9 mouse cellular contexts compared by ENCODE assay signal in genomic region chr4:135270476-135270875, GRCm38 (mm10). TPM values are rescaled to one million over a fixed set of nuclear protein-coding genes. Genes with fewer than 3 reads are reported as not detected.
A peak's percentile ranks its signal among the peaks of the same experiment; 100 is the strongest.
DNase-seq lines count a peak whose midpoint lies in the region; ATAC-seq and TF ChIP-seq lines count a peak whose summit lies in the region.
"Had no signal": no experiment of that assay in that cellular context is flagged by ENCODE, and none has a peak within 500 bp of the region (broad histone marks: within the 10 kb centered on the region; RNA-seq: fewer than 3 reads in every experiment).

No protein-coding gene starts in this region.

- 22% methylated on average over 8 of the region's 8 CpGs for WGBS in heart, embryonic 15.5 days
- WGBS in bone marrow, adult 2 months: 59% methylated on average over 8 of the region's 8 CpGs
- 59% methylated on average over 8 of the region's 8 CpGs for WGBS in hindbrain, embryonic 13.5 days
- WGBS in midbrain, embryonic 11.5 days: 50% methylated on average over 8 of the region's 8 CpGs

- H3K36me3 ChIP-seq in heart, embryonic 15.5 days: no peaks in the 10 kb centered on the region
- H3K36me3 ChIP-seq in hindbrain, embryonic 13.5 days: no peaks in the 10 kb centered on the region
- no peaks in the 10 kb centered on the region for H3K36me3 ChIP-seq in midbrain, embryonic 11.5 days (ENCODE audit: control insufficient read depth, insufficient read depth, low read length)

- peak overlapping the region; percentile 98 for H3K9ac ChIP-seq in heart, embryonic 15.5 days
- peak overlapping the region; percentile 94 for H3K9ac ChIP-seq in hindbrain, embryonic 13.5 days
- H3K9ac ChIP-seq in midbrain, embryonic 11.5 days (ENCODE audit: low read length): peak overlapping the region; percentile 96

- no peak for ATAC-seq in heart, embryonic 15.5 days (replicated peaks; ENCODE audit: insufficient number of reproducible peaks, insufficient read depth, low FRiP score, low read depth)
- no peak for ATAC-seq in hindbrain, embryonic 13.5 days (ENCODE audit: low FRiP score)
- ATAC-seq in midbrain, embryonic 11.5 days (ENCODE audit: low FRiP score): no peak
- no peak for ATAC-seq in activated CD4-positive, CD25-positive, alpha-beta regulatory T cell, adult 4 months

- peaks cover 56% of the 10 kb centered on the region for H3K4me1 ChIP-seq in heart, embryonic 15.5 days (replicated peaks)
- peaks cover 4% of the 10 kb centered on the region; the same call in 1 of the 2 replicates for H3K4me1 ChIP-seq in bone marrow, adult 2 months (ENCODE audit: control insufficient read depth, insufficient read depth, low read length)
- H3K4me1 ChIP-seq in hindbrain, embryonic 13.5 days (replicated peaks): peaks cover 65% of the 10 kb centered on the region
- H3K4me1 ChIP-seq in midbrain, embryonic 11.5 days (ENCODE audit: control insufficient read depth, insufficient read depth, low read length): peaks cover 36% of the 10 kb centered on the region

- peak overlapping the region; percentile 99 for H3K27ac ChIP-seq in heart, embryonic 15.5 days
- H3K27ac ChIP-seq in bone marrow, adult 2 months (ENCODE audit: control insufficient read depth, insufficient read depth, low read depth, low read length, poor library complexity): no peak overlapping the region
- no peak overlapping the region for H3K27ac ChIP-seq in hindbrain, embryonic 13.5 days
- no peak overlapping the region for H3K27ac ChIP-seq in midbrain, embryonic 11.5 days (ENCODE audit: low read depth, low read length)

- TF ChIP-seq POLR2A in bone marrow, adult 2 months (IDR thresholded peaks at IDR 0.05; ENCODE audit: borderline replicate concordance, control insufficient read depth, low read depth, low read length): no peak

- intact Hi-C loops in heart, postnatal 36 days (cut with DNase I): no loop called here

- peak overlapping the region; percentile 63 for H3K4me2 ChIP-seq in heart, embryonic 15.5 days
- H3K4me2 ChIP-seq in hindbrain, embryonic 13.5 days: peak overlapping the region; percentile 80
- peak overlapping the region; percentile 58 for H3K4me2 ChIP-seq in midbrain, embryonic 11.5 days

- no peaks in the 10 kb centered on the region for H3K27me3 ChIP-seq in heart, embryonic 15.5 days
- H3K27me3 ChIP-seq in hindbrain, embryonic 13.5 days: peaks cover 18% of the 10 kb centered on the region
- peaks cover 11% of the 10 kb centered on the region for H3K27me3 ChIP-seq in midbrain, embryonic 11.5 days (ENCODE audit: control insufficient read depth, insufficient read depth, low read length)

- no peaks in the 10 kb centered on the region for H3K9me3 ChIP-seq in heart, embryonic 15.5 days (replicated peaks)
- no peaks in the 10 kb centered on the region for H3K9me3 ChIP-seq in hindbrain, embryonic 13.5 days
- no peaks in the 10 kb centered on the region for H3K9me3 ChIP-seq in midbrain, embryonic 11.5 days (ENCODE audit: control insufficient read depth, low read length)

- peak overlapping the region; percentile 93 for H3K4me3 ChIP-seq in heart, embryonic 15.5 days
- H3K4me3 ChIP-seq in bone marrow, adult 2 months (replicated peaks; ENCODE audit: control insufficient read depth, low read depth, low read length): peak overlapping the region; percentile 27
- H3K4me3 ChIP-seq in hindbrain, embryonic 13.5 days: peak overlapping the region; percentile 81
- peak overlapping the region; percentile 90 for H3K4me3 ChIP-seq in midbrain, embryonic 11.5 days (ENCODE audit: low read depth, low read length)

- no peak for DNase-seq in heart, postnatal 36 days
- no peak for DNase-seq in midbrain, embryonic 11.5 days (ENCODE audit: low spot score, missing footprints)
- DNase-seq in frontal cortex, postnatal 25 days (ENCODE audit: low spot score in 2 of 2): no peak
- no peak for DNase-seq in cerebellum, postnatal 36 days
- DNase-seq: layer of hippocampus, adult 9-11 months had no signal

- TF ChIP-seq CTCF in bone marrow, adult 2 months (IDR thresholded peaks at IDR 0.05; ENCODE audit: control insufficient read depth, insufficient read depth, low read length): no peak

RNA-seq across cellular contexts. Expression of gene Clic4, which starts 2.1 kb away (rescaled TPM):
- 252 and 254 TPM in 2 replicates for polyA plus RNA-seq in heart, embryonic 15.5 days (2015; fragmentation: Nextera tagmentation; extraction: Ambion mirVana)
- total RNA-seq in heart, postnatal 36 days (2021): 100 to 1,000 TPM; 241 to 254 TPM
- polyA plus RNA-seq in bone marrow, adult 2 months (2011; ENCODE audit: insufficient read depth, insufficient read length, low replicate concordance, missing spikeins): 34.8 and 42.2 TPM in 2 replicates
- 83.5 and 84.7 TPM in 2 replicates for polyA plus RNA-seq in hindbrain, embryonic 13.5 days (2015; fragmentation: Nextera tagmentation; extraction: Ambion mirVana)
- 168 and 173 TPM in 2 replicates for polyA plus RNA-seq in midbrain, embryonic 11.5 days (2014; fragmentation: Nextera tagmentation; extraction: Ambion mirVana)
- 1 to 10 TPM; 4.5 to 8.8 TPM for polyA plus RNA-seq in activated CD4-positive, CD25-positive, alpha-beta regulatory T cell, adult 4 months (2017; shearing (Covaris generic))

Comparison
In these comparisons a context has a peak if more than half of its experiments do, and no peak if none do; other contexts are left out.
1. H3K4me3 ChIP-seq: peak in every context shown above with its lines; median percentile 93 in heart, embryonic 15.5 days; 90 in midbrain, embryonic 11.5 days; 81 in hindbrain, embryonic 13.5 days; 27 in bone marrow, adult 2 months.